Mouse (Mus musculus) layer of hippocampus, postnatal 25 days (tissue): ENCODE data around the gene Dhrs2. TPM values are rescaled to one million over a fixed set of nuclear protein-coding genes. Genes with fewer than 3 reads are reported as not detected.
A peak's percentile ranks its signal among the peaks of the same experiment; 100 is the strongest.

Experiments used
- DNase-seq, 2 experiments: peaks; one replicate each; pipeline ENCODE4 v3.0.0; 2022; ENCODE audit warnings: mixed read lengths in 2 of 2, low spot score in 1 of 2; ENCODE audit errors: extremely low spot score in 1 of 2
- total RNA-seq, 2 experiments: library from RNA; stranded (reverse); gene quantifications; 2 replicates each; pipeline ENCODE4 v1.2.3; 2021

Dhrs2 gene
- not detected for total RNA-seq

DNA sequence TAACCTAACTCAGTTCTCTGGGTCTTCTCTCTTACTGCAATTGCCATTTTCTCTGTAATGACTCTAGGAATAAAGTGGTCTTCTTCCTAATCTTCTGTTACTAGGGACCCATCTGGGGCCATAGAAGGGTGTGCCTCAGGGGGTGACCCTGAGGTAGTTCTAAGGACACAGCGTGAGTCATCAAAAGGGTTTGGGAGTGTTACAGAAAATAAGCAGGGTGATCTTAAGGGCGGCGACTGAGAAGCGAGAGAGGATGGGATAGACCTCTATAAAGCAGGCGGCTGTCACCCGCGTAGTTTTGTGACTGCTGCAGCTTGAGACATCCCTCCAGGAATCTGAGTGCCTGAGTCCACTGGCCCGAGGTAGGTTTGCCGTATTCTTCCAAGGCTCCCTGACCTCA lies at the start of gene Dhrs2:
TSS of gene Dhrs2 (plus strand) at position 301 of the 400 bp plus-strand sequence.
- no peak for DNase-seq

DNA sequence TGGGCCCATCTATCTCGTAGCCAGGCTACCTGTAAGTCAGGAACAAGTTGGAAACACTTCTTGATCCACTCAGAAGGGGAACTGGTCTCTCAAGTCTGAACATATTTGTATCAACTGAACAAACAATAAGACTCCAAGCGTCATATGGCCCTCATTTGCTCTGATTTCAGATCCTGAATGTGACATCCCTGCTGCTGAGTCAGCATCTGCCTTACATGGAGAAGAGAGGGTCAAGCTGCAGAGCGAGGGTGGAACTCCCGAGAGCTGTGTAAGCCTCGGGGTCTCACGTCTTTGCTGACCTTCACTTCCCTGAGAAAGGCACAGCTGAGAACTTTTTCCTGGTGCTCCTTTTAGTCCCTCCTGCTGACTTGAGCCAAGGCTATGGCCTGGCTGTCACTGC lies 47.6 kb upstream of the Dhrs2 start:
- no peak for DNase-seq

DNA sequence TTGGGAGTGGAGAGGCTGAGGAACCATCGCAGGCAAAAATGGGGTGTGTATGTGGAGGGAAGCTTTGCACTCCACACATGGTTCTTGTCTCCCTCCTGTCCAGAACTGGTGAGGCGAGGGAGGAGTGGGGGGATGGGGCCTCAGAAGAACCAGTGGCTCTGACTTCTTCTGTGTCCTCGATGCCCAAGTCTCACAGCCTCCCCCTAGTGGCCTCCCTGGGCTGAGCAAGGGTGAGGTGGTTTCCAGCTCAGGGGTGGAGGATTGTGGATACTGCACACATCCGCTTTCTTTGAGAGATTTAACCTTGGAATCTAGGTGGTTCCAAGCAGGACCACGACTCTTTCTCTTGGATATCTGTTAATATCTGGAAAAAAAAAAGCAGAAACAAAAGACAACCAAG lies 44.5 kb upstream of the Dhrs2 start:
- peak; percentile 27 to 66 for DNase-seq

DNA sequence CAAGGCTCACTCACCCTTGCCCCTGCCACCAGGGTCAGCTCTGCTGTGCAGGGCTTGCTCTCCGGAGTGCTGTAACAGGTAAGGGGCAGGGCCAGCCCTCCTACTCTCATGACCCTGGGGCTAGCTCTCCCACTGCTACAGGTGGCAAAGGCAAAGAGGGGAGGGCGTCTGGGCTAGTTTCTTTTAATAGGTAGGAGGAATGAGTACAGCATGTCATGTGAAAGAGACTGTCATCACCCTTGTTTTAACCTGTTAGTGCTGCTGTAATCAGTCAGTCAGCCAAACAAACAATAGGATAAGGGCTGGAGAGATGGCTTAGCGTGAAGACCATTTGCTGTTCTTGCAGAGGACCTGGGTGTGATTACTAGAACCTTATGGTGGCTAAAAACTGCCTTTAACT lies 40.9 kb upstream of the Dhrs2 start:
- no peak for DNase-seq

DNA sequence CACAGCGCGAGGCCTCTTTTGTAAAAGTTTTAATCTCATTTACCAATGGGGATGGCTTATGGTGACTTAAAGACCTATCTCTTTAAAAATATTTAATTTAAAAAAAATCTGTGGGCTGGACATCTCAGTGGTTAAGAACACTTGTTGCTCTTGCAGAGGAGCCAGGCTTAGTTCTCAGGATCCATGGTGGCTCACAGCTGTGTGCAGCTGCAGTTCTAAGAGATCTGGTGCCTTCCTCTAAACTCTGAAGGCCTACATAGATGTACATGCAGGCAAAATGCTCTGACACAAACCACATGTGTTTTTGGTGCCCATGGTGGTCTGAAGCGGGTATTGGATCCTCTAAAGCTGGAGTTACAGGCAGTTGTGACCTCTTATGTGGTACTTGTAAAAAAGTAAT lies 38.6 kb upstream of the Dhrs2 start:
- no peak for DNase-seq

DNA sequence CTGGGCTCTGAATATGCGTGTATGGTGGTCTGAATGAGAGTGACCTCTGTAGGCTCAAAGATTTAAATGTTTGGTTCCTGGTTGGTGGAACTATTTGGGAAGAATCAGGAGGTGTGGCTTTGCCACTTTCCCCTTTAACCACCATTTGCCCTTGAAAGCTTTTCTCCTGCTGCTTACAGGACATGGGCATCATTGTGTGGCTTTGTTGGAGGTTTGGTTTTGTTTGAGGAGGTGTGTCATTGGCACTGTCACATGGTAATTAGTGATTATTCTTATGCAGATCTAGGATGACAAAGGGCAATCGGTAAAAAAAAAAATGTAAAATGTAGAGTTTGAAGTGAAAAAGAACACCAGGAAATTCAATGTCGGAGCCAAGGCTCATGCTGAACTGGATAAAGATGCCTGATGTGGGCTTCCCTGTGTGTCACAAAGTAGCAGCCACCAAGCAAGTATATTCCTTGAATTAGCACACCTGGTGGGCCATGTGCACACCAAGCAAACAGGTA lies 37.1 kb upstream of the Dhrs2 start:
- no peak for DNase-seq

DNA sequence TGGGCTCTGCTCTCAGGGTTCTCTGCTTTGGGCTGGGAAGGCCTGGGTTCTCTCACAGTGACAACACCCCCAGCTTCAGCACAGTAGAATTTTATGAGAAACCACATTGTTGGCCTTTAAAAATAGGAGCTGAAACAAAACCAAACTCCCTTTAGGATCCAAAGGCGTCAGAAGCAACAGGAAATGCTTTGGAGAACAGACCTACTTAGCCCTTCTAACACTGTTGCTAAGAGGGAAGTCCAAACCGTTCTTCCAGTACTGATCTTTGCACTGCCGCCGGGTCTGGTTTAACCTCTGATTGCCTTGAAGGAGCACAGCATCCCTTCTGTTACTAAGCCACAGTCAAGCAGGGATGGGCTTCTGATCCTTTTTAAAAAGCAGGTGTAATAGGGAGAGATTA lies 33.3 kb upstream of the Dhrs2 start:
- no peak for DNase-seq

DNA sequence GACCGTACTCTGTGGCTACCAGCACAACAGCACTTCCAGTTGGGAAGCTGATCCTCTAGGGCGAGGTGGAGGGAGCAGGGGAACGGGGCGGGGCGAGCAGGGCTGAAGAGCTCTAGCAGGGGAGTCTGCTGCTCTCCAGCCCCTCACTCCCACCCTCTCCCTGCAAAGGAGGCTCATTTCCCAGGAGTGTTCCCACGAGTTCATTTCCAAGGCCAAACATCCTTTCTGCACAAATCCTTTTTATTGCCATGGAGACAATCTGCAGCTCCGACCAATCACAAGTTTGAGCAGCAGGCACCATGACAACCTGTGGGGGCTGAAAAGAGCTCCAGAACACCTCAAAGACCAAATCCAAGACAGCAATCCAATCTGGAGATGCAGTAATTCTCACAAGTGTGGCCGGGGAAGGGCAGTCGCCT lies 32.4 kb upstream of the Dhrs2 start:
- DNase-seq = peak; percentile 36 to 44

DNA sequence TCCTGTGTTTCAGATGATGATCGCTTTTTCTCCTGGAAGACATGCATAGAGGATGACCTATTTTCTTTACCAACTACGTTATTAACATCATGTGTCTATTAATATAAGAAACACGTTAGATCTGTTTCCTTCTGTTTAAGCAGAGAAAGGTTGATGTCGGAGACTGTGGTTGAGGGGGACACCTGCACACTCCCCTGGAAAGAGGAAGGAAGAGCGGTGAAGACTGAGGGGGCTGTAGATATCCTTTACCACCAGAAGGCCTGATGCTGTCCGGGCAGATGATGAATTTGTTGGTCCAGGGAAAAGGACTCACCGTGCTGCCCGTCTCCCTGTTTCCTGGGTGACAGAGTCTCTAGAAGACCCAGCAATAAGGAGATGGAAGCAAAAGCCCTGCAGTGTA lies 28.5 kb upstream of the Dhrs2 start:
- no peak for DNase-seq

DNA sequence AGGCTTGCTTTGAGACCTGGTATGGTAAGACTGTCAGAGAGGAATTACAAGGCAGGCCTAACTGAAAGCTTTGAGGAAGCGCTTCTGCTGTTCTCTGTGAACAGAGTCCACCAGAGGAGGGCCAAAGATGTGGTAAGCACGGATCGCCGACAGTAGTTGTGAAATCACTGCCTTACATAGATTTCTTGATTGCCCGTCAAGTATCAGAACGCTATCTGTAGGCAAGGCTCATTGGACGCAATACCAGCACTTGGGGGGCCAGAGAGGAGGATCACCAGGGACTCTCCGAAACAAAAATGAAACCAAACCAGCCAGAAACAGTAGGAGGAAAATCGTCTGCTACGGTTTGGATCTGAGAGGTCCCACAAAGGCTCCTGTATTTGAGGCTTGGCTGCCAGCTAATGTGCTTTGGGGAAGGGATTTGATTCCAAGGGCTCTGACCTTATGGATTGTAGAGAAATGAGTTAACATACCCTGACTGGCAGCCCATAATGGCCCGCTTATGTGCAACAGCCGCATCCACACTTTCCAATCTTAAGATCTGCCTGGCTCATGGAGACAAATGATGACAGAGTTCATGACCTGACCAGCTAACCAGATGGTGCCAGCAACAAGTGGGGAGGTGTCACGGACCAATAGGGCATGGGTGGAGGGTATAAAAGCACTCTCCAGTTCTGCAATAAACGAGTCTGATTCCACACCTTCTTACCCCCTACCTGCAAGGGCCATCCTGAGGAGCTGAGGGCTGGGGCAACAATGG lies 27.8 kb upstream of the Dhrs2 start:
- DNase-seq = no peak

DNA sequence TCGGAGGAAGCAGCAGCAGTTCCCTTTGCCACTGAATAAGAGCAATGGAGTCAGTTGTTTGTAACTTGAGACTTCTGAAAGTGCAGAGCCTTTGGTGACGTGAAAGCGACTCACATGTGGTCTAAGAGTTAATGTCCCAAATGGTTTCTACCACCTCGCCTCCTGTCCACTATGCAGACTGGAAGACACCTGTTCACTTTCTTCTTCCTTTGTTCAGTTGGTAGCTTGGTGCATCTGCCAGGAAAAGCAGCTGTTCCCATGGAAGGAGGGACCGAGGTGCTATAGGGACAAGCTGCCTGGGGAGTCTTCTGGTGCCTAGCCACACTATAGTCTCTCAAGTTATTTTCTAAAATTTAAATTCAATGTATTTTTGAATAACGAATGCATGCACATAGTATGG lies 27.0 kb upstream of the Dhrs2 start:
- no peak for DNase-seq

DNA sequence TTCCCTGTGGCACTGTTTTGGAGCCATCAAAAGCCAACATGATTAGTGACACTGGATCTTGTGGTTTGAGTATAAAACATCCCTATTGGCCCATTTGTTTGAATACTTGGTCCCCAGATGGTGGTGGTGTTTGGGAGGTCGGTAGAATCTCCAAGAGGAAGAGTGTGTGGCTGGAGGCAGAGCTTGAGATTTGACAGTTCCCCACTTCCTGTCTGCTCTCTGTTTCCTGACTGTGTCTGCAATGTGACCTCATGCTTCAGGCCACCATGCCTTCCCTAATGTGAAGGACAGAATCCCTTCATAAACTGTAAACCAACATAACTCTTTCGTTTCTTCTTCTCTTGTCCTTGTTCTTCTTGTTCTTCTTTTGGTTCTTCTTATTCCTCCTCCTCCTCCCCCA lies 24.7 kb upstream of the Dhrs2 start:
- no peak for DNase-seq

DNA sequence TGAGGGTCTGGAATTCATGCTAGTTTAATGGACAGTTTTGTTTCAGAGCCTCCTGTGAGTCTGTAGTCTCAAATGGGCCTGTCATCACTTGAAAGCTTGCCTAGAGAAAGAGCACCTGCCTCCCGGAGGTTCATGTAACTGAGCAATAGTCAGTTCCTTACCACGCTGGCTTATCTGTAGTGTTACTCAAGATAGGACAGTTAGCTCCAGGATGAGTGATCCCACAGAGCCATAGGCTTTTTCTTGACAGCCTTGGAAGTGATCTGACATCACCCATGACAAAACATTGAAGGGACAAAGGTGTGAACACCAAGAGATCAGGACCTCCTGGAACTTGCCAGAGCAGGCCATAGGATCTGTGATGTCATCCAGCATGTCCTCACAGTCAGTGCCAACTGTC lies 23.6 kb upstream of the Dhrs2 start:
- no peak for DNase-seq

DNA sequence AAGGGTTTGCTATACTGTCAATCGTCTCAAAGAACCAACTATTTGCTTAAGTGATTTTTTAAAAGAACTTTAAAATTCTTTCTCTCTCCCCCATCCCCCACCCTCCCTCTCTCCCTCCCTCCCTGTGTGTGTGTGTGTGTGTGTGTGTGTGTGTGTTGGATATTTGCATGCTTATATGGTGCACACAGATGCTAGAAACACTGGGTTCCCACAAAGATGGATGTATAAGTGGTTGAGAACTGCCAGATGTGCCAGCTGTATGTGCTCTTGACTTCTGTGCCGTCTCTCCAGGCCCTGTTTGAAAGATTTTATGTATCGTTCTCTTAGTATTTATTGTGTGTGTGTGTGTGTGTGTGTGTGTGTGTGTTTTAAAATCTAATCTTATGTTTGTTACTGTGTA lies 17.3 kb upstream of the Dhrs2 start:
- DNase-seq = no peak

DNA sequence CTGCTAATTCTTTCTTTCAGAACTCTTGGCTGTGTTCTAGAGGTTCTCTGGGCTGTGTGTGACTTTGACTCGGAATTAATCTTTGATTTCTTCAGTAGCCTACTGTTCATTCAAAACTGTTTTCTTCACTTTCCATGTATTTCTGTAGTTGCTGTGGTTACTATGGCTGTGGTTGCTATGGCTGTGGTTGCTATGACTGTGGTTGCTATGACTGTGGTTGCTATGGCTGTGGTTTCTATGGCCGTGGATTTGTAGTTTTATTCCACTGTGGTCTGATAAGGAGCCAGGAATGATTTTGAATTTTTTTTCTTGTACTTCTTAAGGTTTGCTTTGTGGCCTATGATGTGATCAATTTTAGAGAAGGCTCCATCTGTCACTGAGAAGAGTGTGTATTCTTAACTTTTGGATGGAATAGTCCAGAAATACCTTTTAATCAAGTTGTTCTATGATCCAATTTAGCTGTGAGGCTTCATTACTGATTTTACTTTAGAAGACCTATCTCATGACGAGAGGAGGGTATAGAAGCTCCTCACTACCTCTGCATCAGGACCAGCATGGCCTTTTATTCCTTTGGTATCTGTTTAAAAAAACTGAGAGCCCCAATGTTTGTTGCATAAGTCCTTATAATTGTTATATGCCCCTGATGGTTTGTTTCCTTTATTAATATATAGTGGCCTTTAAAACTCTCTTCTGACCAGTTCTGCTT lies 16.6 kb upstream of the Dhrs2 start:
- DNase-seq = no peak

DNA sequence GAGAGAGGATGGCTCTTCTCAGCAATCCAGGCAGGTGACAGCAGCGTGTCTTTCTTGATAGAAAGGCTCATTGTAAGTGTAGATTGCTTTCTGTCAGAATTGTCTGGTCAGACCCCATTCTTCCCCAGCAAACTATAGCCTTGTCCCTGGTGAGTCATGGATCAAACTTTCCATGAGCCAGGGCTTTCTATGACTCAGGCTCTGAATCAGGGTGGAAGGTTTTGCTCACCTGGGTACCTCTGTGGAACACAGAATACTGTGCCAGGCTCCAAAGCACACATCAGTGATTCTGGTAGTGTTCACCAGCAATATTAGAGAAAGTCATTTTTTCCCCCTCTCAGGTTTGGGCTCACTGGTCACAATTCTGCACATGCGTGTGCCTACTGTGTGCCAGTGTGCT lies 13.5 kb upstream of the Dhrs2 start:
- DNase-seq = no peak

DNA sequence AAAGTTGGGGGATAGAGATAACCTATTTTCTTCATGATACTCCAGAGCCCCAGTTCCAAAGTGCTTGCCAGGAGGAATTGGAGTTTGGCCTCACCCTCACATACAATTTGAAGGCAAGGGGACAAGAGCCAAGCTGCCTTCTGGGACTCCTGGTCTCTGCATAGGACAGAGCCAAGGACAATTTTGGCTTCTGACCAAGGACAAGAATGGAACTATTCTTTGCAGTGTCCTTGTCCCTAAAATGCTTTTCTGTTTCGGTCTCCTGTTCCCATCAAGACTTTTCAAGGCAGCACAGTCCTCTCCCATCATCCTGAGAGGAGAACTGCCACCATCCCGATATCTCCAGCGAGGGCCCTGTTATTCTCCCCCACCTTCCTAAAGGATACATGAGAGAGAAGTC lies 8.2 kb upstream of the Dhrs2 start:
- no peak for DNase-seq

DNA sequence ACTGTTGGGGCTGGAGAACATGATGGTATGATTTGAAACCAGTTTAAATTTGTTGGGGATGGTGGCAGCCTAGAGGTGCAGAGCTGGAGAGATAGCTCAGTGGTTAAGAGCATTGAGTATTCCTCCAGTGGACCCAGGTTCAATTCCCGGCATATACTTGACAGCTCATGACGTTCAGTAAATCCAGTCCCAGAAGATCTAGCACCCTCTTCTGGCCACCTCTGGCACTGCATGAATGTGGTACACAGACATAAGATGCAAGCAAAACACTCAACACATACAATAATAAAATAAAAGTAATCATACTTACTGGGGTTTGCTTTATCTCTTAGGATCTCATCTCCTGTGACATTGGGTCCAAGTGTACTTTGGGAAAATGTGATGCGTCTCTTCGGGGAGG lies 7.3 kb upstream of the Dhrs2 start:
- DNase-seq = peak in 1 of 2 experiments; percentile 57

DNA sequence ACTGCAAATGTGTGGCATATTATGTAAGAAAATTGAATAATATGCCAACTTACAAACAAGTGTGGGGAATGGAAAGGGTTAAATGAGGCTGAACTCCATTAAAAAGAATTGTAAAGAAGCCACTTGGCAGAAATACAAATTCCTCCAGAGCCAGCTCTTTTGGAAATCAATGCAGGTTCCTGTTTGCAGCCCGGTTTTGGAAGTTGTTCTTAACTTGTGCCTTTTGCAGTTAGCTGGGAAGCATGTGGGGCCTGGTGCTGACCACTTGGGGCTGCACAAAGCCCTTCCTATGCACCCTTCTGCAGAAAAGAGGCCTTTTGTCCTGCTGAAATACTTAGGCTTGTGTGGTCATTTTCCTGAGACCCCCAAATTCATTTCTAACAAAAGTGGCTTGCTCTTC lies 1.4 kb downstream of the Dhrs2 start:
- DNase-seq = no peak

DNA sequence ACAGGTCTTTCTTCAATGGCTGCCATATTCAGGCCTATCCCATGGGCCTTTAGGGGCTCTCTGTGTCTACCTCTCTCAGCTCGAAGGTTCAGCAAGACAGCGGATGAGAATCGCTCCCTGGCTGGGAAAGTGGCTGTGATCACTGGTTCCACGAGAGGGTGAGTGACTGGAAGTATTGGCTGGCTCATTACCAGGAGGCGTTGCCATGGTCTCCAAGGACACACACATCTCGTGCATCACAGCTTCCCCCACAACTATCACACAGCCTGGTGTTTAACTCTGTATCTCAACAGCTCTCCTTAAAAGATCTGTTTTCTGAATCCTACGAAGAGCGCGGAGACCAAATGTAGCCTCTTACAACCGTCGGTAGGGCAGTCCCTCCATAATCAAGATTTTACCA lies 12.8 kb downstream of the Dhrs2 start:
- no peak for DNase-seq

DNA sequence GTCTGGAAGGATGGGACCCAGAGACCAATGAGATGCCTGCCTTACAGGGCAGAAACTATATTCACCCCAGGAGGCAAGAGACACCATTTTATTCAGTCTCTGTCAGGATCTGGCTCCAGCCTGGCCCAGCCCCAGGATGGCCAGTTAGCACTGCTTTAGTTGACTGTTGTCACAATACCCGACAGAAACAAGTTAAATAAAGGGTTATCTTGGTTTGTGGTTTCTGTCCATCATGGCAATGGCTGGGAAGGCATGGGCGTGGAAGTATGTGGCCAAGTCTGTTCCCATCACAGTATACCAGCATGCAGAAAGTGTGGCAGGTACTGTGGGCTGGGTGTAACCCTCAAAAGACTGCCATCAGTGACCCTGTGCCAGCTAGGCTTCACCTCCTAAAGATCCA lies 14.9 kb downstream of the Dhrs2 start:
- DNase-seq = no peak

DNA sequence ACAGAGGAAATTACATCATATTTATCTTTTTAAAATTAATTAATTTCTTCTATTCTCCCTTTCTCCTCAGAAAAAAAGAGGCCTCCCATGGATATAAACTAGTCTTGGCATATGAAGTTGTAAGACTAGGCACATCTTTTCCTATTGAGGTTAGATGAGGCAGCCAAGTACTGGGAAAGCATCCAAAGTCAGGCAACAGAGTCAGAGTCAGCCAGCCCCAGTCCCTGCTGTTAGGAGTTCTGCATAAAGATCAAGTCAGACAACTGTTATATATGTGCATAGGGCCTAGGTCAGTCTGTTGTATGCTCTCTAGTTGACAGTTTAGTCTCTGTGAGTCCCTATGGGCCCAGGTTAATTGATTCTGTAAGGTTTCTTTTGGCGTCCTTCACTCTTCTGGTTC lies 20.9 kb downstream of the Dhrs2 start:
- no peak for DNase-seq
